8 mouse cellular contexts compared by ENCODE assay signal in the genomic region with DNA sequence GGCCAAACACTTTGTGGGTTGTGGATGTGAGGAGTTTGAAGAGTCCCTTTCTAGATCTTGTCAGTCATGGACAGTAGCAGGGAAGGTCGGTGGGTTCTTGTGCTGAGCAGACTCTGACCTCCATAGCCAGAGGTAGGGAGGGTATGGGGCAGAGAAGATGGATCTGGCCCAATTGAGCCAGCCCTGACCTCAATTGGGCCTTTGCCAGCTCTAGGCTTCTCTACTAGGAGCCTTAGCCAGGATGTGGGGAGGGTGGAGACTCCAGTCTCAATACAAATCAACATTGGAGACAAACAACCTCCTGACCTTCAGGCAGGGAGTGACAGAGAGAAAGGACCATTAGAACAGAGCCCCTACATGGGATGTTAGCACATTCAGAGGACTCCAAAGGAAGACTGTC. TPM values are rescaled to one million over a fixed set of nuclear protein-coding genes. Genes with fewer than 3 reads are reported as not detected.
DNase-seq lines count a peak whose midpoint lies in the region; ATAC-seq and TF ChIP-seq lines count a peak whose summit lies in the region.

No protein-coding gene starts in this region.

- no peak overlapping the region for H3K27ac ChIP-seq in cerebellum, adult 2 months (ENCODE audit: insufficient read depth, low read length)
- no peak overlapping the region for H3K27ac ChIP-seq in forebrain, embryonic 11.5 days (ENCODE audit: low read depth, low read length)
- H3K27ac ChIP-seq in hindbrain, embryonic 13.5 days = no peak overlapping the region
- H3K27ac ChIP-seq in liver, embryonic 11.5 days (ENCODE audit: low read depth, low read length) = no peak overlapping the region
- no peak overlapping the region for H3K27ac ChIP-seq in neural tube, embryonic 12.5 days

- ATAC-seq in forebrain, embryonic 11.5 days (replicated peaks; ENCODE audit: low FRiP score) = no peak
- no peak for ATAC-seq in hindbrain, embryonic 13.5 days (ENCODE audit: low FRiP score)
- no peak for ATAC-seq in liver, embryonic 11.5 days (replicated peaks; ENCODE audit: low FRiP score)
- no peak for ATAC-seq in neural tube, embryonic 12.5 days (ENCODE audit: low FRiP score, low read depth)

- WGBS in cerebellum, adult 2 months = 30% methylated on average over 1 of the region's 1 CpGs
- 57% methylated on average over 1 of the region's 1 CpGs for WGBS in forebrain, embryonic 11.5 days
- WGBS in hindbrain, embryonic 13.5 days = 60% methylated on average over 1 of the region's 1 CpGs
- WGBS in liver, embryonic 11.5 days = 30% methylated on average over 1 of the region's 1 CpGs
- WGBS in neural tube, embryonic 12.5 days = 40% methylated on average over 1 of the region's 1 CpGs

- no peaks in the 10 kb centered on the region for H3K9me3 ChIP-seq in forebrain, embryonic 11.5 days (ENCODE audit: control insufficient read depth, low read length)
- H3K9me3 ChIP-seq in hindbrain, embryonic 13.5 days = no peaks in the 10 kb centered on the region
- H3K9me3 ChIP-seq in liver, embryonic 11.5 days (ENCODE audit: control insufficient read depth, low read length) = no peaks in the 10 kb centered on the region
- no peaks in the 10 kb centered on the region for H3K9me3 ChIP-seq in neural tube, embryonic 12.5 days

- H3K4me2 ChIP-seq in forebrain, embryonic 11.5 days (ENCODE audit: low read depth, low read length, severe bottlenecking) = peak overlapping the region; percentile 66
- H3K4me2 ChIP-seq in hindbrain, embryonic 13.5 days = peak overlapping the region; percentile 59
- peak overlapping the region; percentile 87 for H3K4me2 ChIP-seq in liver, embryonic 11.5 days
- H3K4me2 ChIP-seq in neural tube, embryonic 12.5 days (replicated peaks) = peak overlapping the region; percentile 66

- no peaks in the 10 kb centered on the region for H3K36me3 ChIP-seq in forebrain, embryonic 11.5 days (ENCODE audit: control insufficient read depth, insufficient read depth, low read length)
- no peaks in the 10 kb centered on the region for H3K36me3 ChIP-seq in hindbrain, embryonic 13.5 days
- H3K36me3 ChIP-seq in liver, embryonic 11.5 days (ENCODE audit: control insufficient read depth, insufficient read depth, low read length) = no peaks in the 10 kb centered on the region
- H3K36me3 ChIP-seq in neural tube, embryonic 12.5 days = no peaks in the 10 kb centered on the region

- TF ChIP-seq POLR2A in cerebellum, adult 2 months (IDR thresholded peaks at IDR 0.05; ENCODE audit: borderline replicate concordance, insufficient read depth, low read length) = no peak

- TF ChIP-seq CTCF in cerebellum, adult 2 months (IDR thresholded peaks at IDR 0.05; ENCODE audit: borderline replicate concordance, insufficient read depth, low read depth, low read length) = no peak

- H3K27me3 ChIP-seq in cerebellum, adult 2 months (ENCODE audit: control insufficient read depth, insufficient read depth, low read length) = no peaks in the 10 kb centered on the region
- H3K27me3 ChIP-seq in forebrain, embryonic 11.5 days (ENCODE audit: control insufficient read depth, insufficient read depth, low read length) = peaks cover 12% of the 10 kb centered on the region
- H3K27me3 ChIP-seq in hindbrain, embryonic 13.5 days = peaks cover 48% of the 10 kb centered on the region
- no peaks in the 10 kb centered on the region for H3K27me3 ChIP-seq in liver, embryonic 11.5 days (replicated peaks; ENCODE audit: control insufficient read depth, insufficient read depth, low read length)
- peaks cover 22% of the 10 kb centered on the region for H3K27me3 ChIP-seq in neural tube, embryonic 12.5 days (replicated peaks)

- DNase-seq in cerebellum, adult 2 months = peak in 1 of 2 experiments; percentile 9
- no peak for DNase-seq in cerebellum, adult 9-11 months
- DNase-seq in forebrain, embryonic 11.5 days (ENCODE audit: low spot score) = no peak
- DNase-seq in liver, embryonic 11.5 days (ENCODE audit: low spot score) = no peak
- DNase-seq in ovary, postnatal 36 days (ENCODE audit: low spot score) = no peak
- DNase-seq in cerebellum, postnatal 25 days = no peak

- peak overlapping the region; percentile 32 for H3K4me3 ChIP-seq in cerebellum, adult 2 months (replicated peaks; ENCODE audit: insufficient read depth, low read depth, low read length)
- peak overlapping the region; percentile 22; the same call in 1 of the 2 replicates for H3K4me3 ChIP-seq in forebrain, embryonic 11.5 days (ENCODE audit: low read depth, low read length)
- peak overlapping the region; percentile 34; the same call in 1 of the 2 replicates for H3K4me3 ChIP-seq in hindbrain, embryonic 13.5 days
- H3K4me3 ChIP-seq in liver, embryonic 11.5 days (ENCODE audit: low read depth, low read length) = peak overlapping the region; percentile 46
- H3K4me3 ChIP-seq in neural tube, embryonic 12.5 days = 0 out of 2 replicates have a peak overlapping the region, but pooled peaks have one; percentile 26

- H3K4me1 ChIP-seq in cerebellum, adult 2 months (ENCODE audit: control insufficient read depth, insufficient read depth, low read length) = no peaks in the 10 kb centered on the region
- H3K4me1 ChIP-seq in forebrain, embryonic 11.5 days (replicated peaks; ENCODE audit: control insufficient read depth, insufficient read depth, low read length) = peaks cover 3% of the 10 kb centered on the region; the same call in 1 of the 2 replicates
- peaks cover 20% of the 10 kb centered on the region for H3K4me1 ChIP-seq in hindbrain, embryonic 13.5 days (replicated peaks)
- peaks cover 11% of the 10 kb centered on the region for H3K4me1 ChIP-seq in liver, embryonic 11.5 days (replicated peaks; ENCODE audit: control insufficient read depth, insufficient read depth, low read length)
- peaks cover 14% of the 10 kb centered on the region for H3K4me1 ChIP-seq in neural tube, embryonic 12.5 days

- H3K9ac ChIP-seq in forebrain, embryonic 11.5 days (ENCODE audit: low read length) = peak overlapping the region; percentile 33; the same call in 1 of the 2 replicates
- H3K9ac ChIP-seq in hindbrain, embryonic 13.5 days = peak overlapping the region; percentile 43; the same call in 1 of the 2 replicates
- H3K9ac ChIP-seq in liver, embryonic 11.5 days (ENCODE audit: low read depth, low read length) = peak overlapping the region; percentile 62
- no peak overlapping the region for H3K9ac ChIP-seq in neural tube, embryonic 12.5 days

RNA-seq across cellular contexts. Expression of a gene that starts 1.0 kb away (rescaled TPM):
- 57.9 and 66.1 TPM in 2 replicates for polyA plus RNA-seq in cerebellum, adult 2 months (2012; rRNA removed)
- polyA plus RNA-seq in forebrain, embryonic 11.5 days (2014; fragmentation: Nextera tagmentation; extraction: Ambion mirVana) = 10.3 and 12.0 TPM in 2 replicates
- 10.6 and 12.2 TPM in 2 replicates for polyA plus RNA-seq in hindbrain, embryonic 13.5 days (2015; fragmentation: Nextera tagmentation; extraction: Ambion mirVana)
- polyA plus RNA-seq in liver, embryonic 11.5 days (2014; fragmentation: Nextera tagmentation; extraction: Ambion mirVana) = 21.4 and 22.7 TPM in 2 replicates
- 10.6 and 12.3 TPM in 2 replicates for polyA plus RNA-seq in neural tube, embryonic 12.5 days (2016; fragmentation: Nextera tagmentation; extraction: Ambion mirVana)

RNA-seq across cellular contexts. Expression of a gene that starts 1.1 kb away (rescaled TPM):
- polyA plus RNA-seq in cerebellum, adult 2 months (2012; rRNA removed) = 205 and 240 TPM in 2 replicates
- polyA plus RNA-seq in forebrain, embryonic 11.5 days (2014; fragmentation: Nextera tagmentation; extraction: Ambion mirVana) = 5.6 and 6.5 TPM in 2 replicates
- polyA plus RNA-seq in hindbrain, embryonic 13.5 days (2015; fragmentation: Nextera tagmentation; extraction: Ambion mirVana) = 8.4 and 9.5 TPM in 2 replicates
- 16.5 and 21.9 TPM in 2 replicates for polyA plus RNA-seq in liver, embryonic 11.5 days (2014; fragmentation: Nextera tagmentation; extraction: Ambion mirVana)
- 5.0 and 7.2 TPM in 2 replicates for polyA plus RNA-seq in neural tube, embryonic 12.5 days (2016; fragmentation: Nextera tagmentation; extraction: Ambion mirVana)

RNA-seq across cellular contexts. Expression of a gene that starts 5.9 kb away (rescaled TPM):
- 148 and 151 TPM in 2 replicates for polyA plus RNA-seq in cerebellum, adult 2 months (2012; rRNA removed)
- 142 and 151 TPM in 2 replicates for polyA plus RNA-seq in forebrain, embryonic 11.5 days (2014; fragmentation: Nextera tagmentation; extraction: Ambion mirVana)
- polyA plus RNA-seq in hindbrain, embryonic 13.5 days (2015; fragmentation: Nextera tagmentation; extraction: Ambion mirVana) = 195 and 197 TPM in 2 replicates
- polyA plus RNA-seq in liver, embryonic 11.5 days (2014; fragmentation: Nextera tagmentation; extraction: Ambion mirVana) = 78.2 and 86.3 TPM in 2 replicates
- 211 and 215 TPM in 2 replicates for polyA plus RNA-seq in neural tube, embryonic 12.5 days (2016; fragmentation: Nextera tagmentation; extraction: Ambion mirVana)

RNA-seq across cellular contexts. Expression of a gene that starts 11.4 kb away (rescaled TPM):
- polyA plus RNA-seq in cerebellum, adult 2 months (2012; rRNA removed) = not detected in 2 replicates
- polyA plus RNA-seq in forebrain, embryonic 11.5 days (2014; fragmentation: Nextera tagmentation; extraction: Ambion mirVana) = not detected in 2 replicates
- polyA plus RNA-seq in hindbrain, embryonic 13.5 days (2015; fragmentation: Nextera tagmentation; extraction: Ambion mirVana) = not detected in 2 replicates
- not detected in 2 replicates for polyA plus RNA-seq in liver, embryonic 11.5 days (2014; fragmentation: Nextera tagmentation; extraction: Ambion mirVana)
- not detected in 2 replicates for polyA plus RNA-seq in neural tube, embryonic 12.5 days (2016; fragmentation: Nextera tagmentation; extraction: Ambion mirVana)

RNA-seq across cellular contexts. Expression of a gene that starts 21.8 kb away (rescaled TPM):
- 137 and 149 TPM in 2 replicates for polyA plus RNA-seq in cerebellum, adult 2 months (2012; rRNA removed)
- polyA plus RNA-seq in forebrain, embryonic 11.5 days (2014; fragmentation: Nextera tagmentation; extraction: Ambion mirVana) = 28.8 and 30.8 TPM in 2 replicates
- 33.6 and 37.9 TPM in 2 replicates for polyA plus RNA-seq in hindbrain, embryonic 13.5 days (2015; fragmentation: Nextera tagmentation; extraction: Ambion mirVana)
- polyA plus RNA-seq in liver, embryonic 11.5 days (2014; fragmentation: Nextera tagmentation; extraction: Ambion mirVana) = 52.5 and 58.1 TPM in 2 replicates
- 33.3 and 38.3 TPM in 2 replicates for polyA plus RNA-seq in neural tube, embryonic 12.5 days (2016; fragmentation: Nextera tagmentation; extraction: Ambion mirVana)
